In the genomic region with DNA sequence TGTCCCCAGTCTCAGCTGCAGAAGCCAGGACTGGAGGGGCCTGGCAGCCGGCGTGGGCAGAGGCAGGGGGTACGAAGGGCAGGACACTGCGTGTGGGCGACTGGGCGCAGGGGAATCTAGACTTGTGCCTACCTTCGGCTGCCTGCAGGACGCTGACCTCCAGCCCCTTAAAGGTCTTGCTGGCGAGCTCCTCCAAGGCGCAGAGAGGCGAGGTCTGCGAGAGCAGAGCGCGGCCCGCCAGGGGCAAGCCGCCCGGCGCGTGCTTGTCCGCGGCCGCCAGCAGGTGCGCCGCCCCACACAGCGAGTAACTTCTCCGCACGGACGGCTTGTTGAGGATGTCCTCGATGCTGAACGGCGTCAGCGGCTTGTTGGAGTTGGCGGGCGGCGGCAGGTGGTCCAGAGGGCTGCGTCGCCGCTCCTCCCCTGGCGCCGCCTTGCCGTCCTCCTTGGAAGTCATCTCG, we compare ENCODE assay signal across 9 mouse cellular contexts. TPM values are rescaled to one million over a fixed set of nuclear protein-coding genes. Genes with fewer than 3 reads are reported as not detected.
A peak's percentile ranks its signal among the peaks of the same experiment; 100 is the strongest.
DNase-seq lines count a peak whose midpoint lies in the region; ATAC-seq and TF ChIP-seq lines count a peak whose summit lies in the region.
"Had no signal": no experiment of that assay in that cellular context is flagged by ENCODE, and none has a peak within 500 bp of the region (broad histone marks: within the 10 kb centered on the region; RNA-seq: fewer than 3 reads in every experiment).

No protein-coding gene starts in this region.

- no peaks in the 10 kb centered on the region for H3K36me3 ChIP-seq in E14TG2a.4 (ENCODE audit: insufficient read depth, low read length)
- H3K36me3 ChIP-seq in heart, embryonic 16.5 days (ENCODE audit: control insufficient read depth, insufficient read depth), result no peaks in the 10 kb centered on the region
- no peaks in the 10 kb centered on the region for H3K36me3 ChIP-seq in midbrain, embryonic 11.5 days (ENCODE audit: control insufficient read depth, insufficient read depth, low read length)

- peaks cover 95% of the 10 kb centered on the region for H3K27me3 ChIP-seq in E14TG2a.4 (ENCODE audit: insufficient read depth, low read length)
- H3K27me3 ChIP-seq in heart, embryonic 16.5 days (ENCODE audit: control insufficient read depth, insufficient read depth, low read length), result peaks cover 71% of the 10 kb centered on the region
- peaks cover 97% of the 10 kb centered on the region for H3K27me3 ChIP-seq in midbrain, embryonic 11.5 days (ENCODE audit: control insufficient read depth, insufficient read depth, low read length)

- under 1% methylated on average over 41 of the region's 42 CpGs for WGBS in heart, embryonic 16.5 days
- WGBS in midbrain, embryonic 11.5 days, result 0% methylated on average over 40 of the region's 42 CpGs

- TF ChIP-seq CTCF in gastrocnemius, adult 2 months (IDR thresholded peaks at IDR 0.05), result no peak
- no peak for TF ChIP-seq CTCF in E14TG2a.4 (conservative IDR thresholded peaks at IDR 0.05; ENCODE audit: low read length)

- peaks cover 46% of the 10 kb centered on the region for H3K4me1 ChIP-seq in E14TG2a.4 (replicated peaks; ENCODE audit: low read depth, low read length)
- H3K4me1 ChIP-seq in heart, embryonic 16.5 days (ENCODE audit: control insufficient read depth, insufficient read depth, low read length), result peaks cover 20% of the 10 kb centered on the region
- H3K4me1 ChIP-seq in midbrain, embryonic 11.5 days (ENCODE audit: control insufficient read depth, insufficient read depth, low read length), result peaks cover 22% of the 10 kb centered on the region

- H3K9me3 ChIP-seq in E14TG2a.4 (ENCODE audit: low read length), result peaks cover 18% of the 10 kb centered on the region
- no peaks in the 10 kb centered on the region for H3K9me3 ChIP-seq in heart, embryonic 16.5 days (replicated peaks; ENCODE audit: control insufficient read depth, low read length)
- H3K9me3 ChIP-seq in midbrain, embryonic 11.5 days (ENCODE audit: control insufficient read depth, low read length), result no peaks in the 10 kb centered on the region

- H3K27ac ChIP-seq in gastrocnemius, adult 2 months, result peak overlapping the region; percentile 98
- no peak overlapping the region for H3K27ac ChIP-seq in heart, embryonic 16.5 days (ENCODE audit: low read length)
- H3K27ac ChIP-seq in midbrain, embryonic 11.5 days (ENCODE audit: low read depth, low read length), result no peak overlapping the region
- H3K27ac ChIP-seq: liver, embryonic 14.5 days had no signal

- ATAC-seq in heart, embryonic 16.5 days (replicated peaks; ENCODE audit: extremely low read depth, insufficient read depth, low FRiP score), result no peak
- ATAC-seq in midbrain, embryonic 11.5 days (ENCODE audit: low FRiP score), result no peak

- peak overlapping the region; percentile 62 for H3K4me2 ChIP-seq in heart, embryonic 16.5 days (ENCODE audit: low read depth, low read length)
- H3K4me2 ChIP-seq in midbrain, embryonic 11.5 days, result peak overlapping the region; percentile 20; the same call in 1 of the 2 replicates

- intact Hi-C loops in gastrocnemius, adult 2 months (cut with DNase I), result loop anchor here (2.0 kb wide), 1 partner anchor 66 kb away; no protein-coding TSS in a partner anchor
- intact Hi-C loops in left cerebral cortex, postnatal 4 days (cut with DNase I), result no loop called here
- intact Hi-C loops in left cerebral cortex, postnatal 14 days (cut with DNase I), result loop anchor here (5.0 kb wide), 3 partner anchors 82 to 1628 kb away; partner anchors contain the start of gene Tlx1

- DNase-seq in gastrocnemius, adult 2 months, result peak; percentile 78
- no peak for DNase-seq in gastrocnemius, postnatal 25 days
- peak; percentile 96 for DNase-seq in midbrain, embryonic 11.5 days (ENCODE audit: low spot score, missing footprints)
- DNase-seq in left cerebral cortex, postnatal 4 days, result no peak
- DNase-seq in right cerebral cortex, postnatal 4 days, result no peak
- no peak for DNase-seq in left cerebral cortex, postnatal 14 days (ENCODE audit: low spot score in 2 of 2)

- peak overlapping the region; percentile 88 for H3K4me3 ChIP-seq in gastrocnemius, adult 2 months
- H3K4me3 ChIP-seq in E14TG2a.4 (replicated peaks; ENCODE audit: low read length), result peak overlapping the region; percentile 65
- peak overlapping the region; percentile 47 for H3K4me3 ChIP-seq in heart, embryonic 16.5 days (ENCODE audit: low read length)
- 0 out of 2 replicates have a peak overlapping the region, but pooled peaks have one; percentile 6 for H3K4me3 ChIP-seq in midbrain, embryonic 11.5 days (ENCODE audit: low read depth, low read length)

- no peak overlapping the region for H3K9ac ChIP-seq in heart, embryonic 16.5 days (ENCODE audit: low read length)
- no peak overlapping the region for H3K9ac ChIP-seq in midbrain, embryonic 11.5 days (ENCODE audit: low read length)
- H3K9ac ChIP-seq: liver, embryonic 14.5 days had no signal

RNA-seq across cellular contexts. Expression of gene Lbx1, which starts 0.8 kb away (rescaled TPM):
- 10 to 100 TPM; 46.0 to 66.8 TPM for total RNA-seq in gastrocnemius, adult 2 months (2021)
- 10 to 100 TPM; 34.0 to 41.1 TPM for total RNA-seq in gastrocnemius, postnatal 25 days (2021)
- polyA plus RNA-seq in heart, embryonic 16.5 days (2015; fragmentation: Nextera tagmentation; extraction: Ambion mirVana), result not detected in 2 replicates
- polyA plus RNA-seq in midbrain, embryonic 11.5 days (2014; fragmentation: Nextera tagmentation; extraction: Ambion mirVana), result not detected in 2 replicates
- not detected for total RNA-seq in left cerebral cortex, postnatal 4 days (2021)
- total RNA-seq in left cerebral cortex, postnatal 14 days (2021), result under 1 TPM in 1 of 2 experiments, not detected in 1; 0.13 TPM
- polyA plus RNA-seq: liver, embryonic 14.5 days had no signal

Comparison
In these comparisons a context has a peak if more than half of its experiments do, and no peak if none do; other contexts are left out.
1. DNase-seq: peak in gastrocnemius, adult 2 months (single experiment) and midbrain, embryonic 11.5 days (single experiment); none in gastrocnemius, postnatal 25 days (single experiment), left cerebral cortex, postnatal 4 days (single experiment), right cerebral cortex, postnatal 4 days (single experiment) and left cerebral cortex, postnatal 14 days (0 of 2).
2. H3K4me3 ChIP-seq: peak in every context shown above with its lines; median percentile 88 in gastrocnemius, adult 2 months; 65 in E14TG2a.4; 47 in heart, embryonic 16.5 days; 6 in midbrain, embryonic 11.5 days.
3. RNA of gene Lbx1, which starts 0.8 kb away (total RNA-seq): 46.0 to 66.8 TPM in gastrocnemius, adult 2 months and 34.0 to 41.1 TPM in gastrocnemius, postnatal 25 days; 0.13 TPM in left cerebral cortex, postnatal 14 days and not detected in left cerebral cortex, postnatal 4 days; every median in the first group is over 10 times any median in the second.